Mouse (Mus musculus): ENCODE results near the gene Dscaml1. TPM values are rescaled to one million over a fixed set of nuclear protein-coding genes. Genes with fewer than 3 reads are reported as not detected.

Gene Dscaml1
- polyA plus RNA-seq, 1 experiment: 11.3 TPM

GRCm38 (mm10) chr9:45429392-45429791, 3.0 kb downstream of the Dscaml1 start:
- Histone ChIP-seq H3K27me3 (ENCODE audit: control insufficient read depth, insufficient read depth, low read length) (peaks cover 20% of the 10 kb centered on the region), H3K36me3 (ENCODE audit: control insufficient read depth, insufficient read depth, low read length) (no peaks in the 10 kb centered on the region), H3K4me1 (replicated peaks; ENCODE audit: control insufficient read depth, insufficient read depth, low read length) (no peaks in the 10 kb centered on the region), H3K27ac (ENCODE audit: control insufficient read depth, insufficient read depth, low read length) (no peak overlapping the region), H3K4me3 (ENCODE audit: control insufficient read depth, insufficient read depth, low read length) (no peak overlapping the region)
- WGBS: 29% methylated on average over 5 of the region's 5 CpGs
- TF ChIP-seq POLR2A (IDR thresholded peaks at IDR 0.05; ENCODE audit: control insufficient read depth, extremely low read depth, insufficient read depth, low read length, poor library complexity): no peak
- no peak for TF ChIP-seq CTCF (IDR thresholded peaks at IDR 0.05; ENCODE audit: borderline replicate concordance, control insufficient read depth, extremely low read depth, insufficient read depth, low read length, poor library complexity)
- no peak for DNase-seq

- H3K36me3 ChIP-seq (ENCODE audit: control insufficient read depth, insufficient read depth, low read length): no peaks in the 10 kb centered on the region
- DNase-seq: no peak
- H3K27me3 ChIP-seq (ENCODE audit: control insufficient read depth, insufficient read depth, low read length): peaks cover 20% of the 10 kb centered on the region
- no peak overlapping the region for H3K4me3 ChIP-seq (ENCODE audit: control insufficient read depth, insufficient read depth, low read length)
- no peak overlapping the region for H3K27ac ChIP-seq (ENCODE audit: control insufficient read depth, insufficient read depth, low read length)
- H3K4me1 ChIP-seq (replicated peaks; ENCODE audit: control insufficient read depth, insufficient read depth, low read length): no peaks in the 10 kb centered on the region
- TF ChIP-seq POLR2A (IDR thresholded peaks at IDR 0.05; ENCODE audit: control insufficient read depth, extremely low read depth, insufficient read depth, low read length, poor library complexity) (no peak), CTCF (IDR thresholded peaks at IDR 0.05; ENCODE audit: borderline replicate concordance, control insufficient read depth, extremely low read depth, insufficient read depth, low read length, poor library complexity) (no peak)
- WGBS: 7% methylated on average over 52 of the region's 54 CpGs
These were observed 3.7 kb downstream of the Dscaml1 start for GRCm38 (mm10) chr9:45429951-45430697.

DNA sequence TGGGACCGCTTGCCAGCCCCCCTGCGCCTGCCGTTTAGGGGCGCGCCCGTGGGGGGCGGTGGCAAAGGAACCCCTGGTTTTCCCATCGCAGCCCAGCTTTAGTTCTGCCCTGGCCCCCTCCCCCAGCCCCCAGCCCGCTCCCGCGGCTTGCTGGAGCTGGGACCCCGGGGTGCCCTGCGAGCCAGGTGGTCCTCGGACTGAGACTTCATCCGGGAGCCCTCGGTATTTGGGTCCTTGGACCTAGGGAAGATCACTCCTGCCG, 4.2 kb downstream of the Dscaml1 start:
- H3K27me3 ChIP-seq (ENCODE audit: control insufficient read depth, insufficient read depth, low read length): peaks cover 20% of the 10 kb centered on the region
- H3K4me1 ChIP-seq (replicated peaks; ENCODE audit: control insufficient read depth, insufficient read depth, low read length): no peaks in the 10 kb centered on the region
- H3K27ac ChIP-seq (ENCODE audit: control insufficient read depth, insufficient read depth, low read length): no peak overlapping the region
- H3K36me3 ChIP-seq (ENCODE audit: control insufficient read depth, insufficient read depth, low read length): no peaks in the 10 kb centered on the region
- 10% methylated on average over 17 of the region's 17 CpGs for WGBS
- no peak for DNase-seq
- TF ChIP-seq POLR2A (IDR thresholded peaks at IDR 0.05; ENCODE audit: control insufficient read depth, extremely low read depth, insufficient read depth, low read length, poor library complexity) (no peak), CTCF (IDR thresholded peaks at IDR 0.05; ENCODE audit: borderline replicate concordance, control insufficient read depth, extremely low read depth, insufficient read depth, low read length, poor library complexity) (no peak)
- H3K4me3 ChIP-seq (ENCODE audit: control insufficient read depth, insufficient read depth, low read length): no peak overlapping the region

DNA sequence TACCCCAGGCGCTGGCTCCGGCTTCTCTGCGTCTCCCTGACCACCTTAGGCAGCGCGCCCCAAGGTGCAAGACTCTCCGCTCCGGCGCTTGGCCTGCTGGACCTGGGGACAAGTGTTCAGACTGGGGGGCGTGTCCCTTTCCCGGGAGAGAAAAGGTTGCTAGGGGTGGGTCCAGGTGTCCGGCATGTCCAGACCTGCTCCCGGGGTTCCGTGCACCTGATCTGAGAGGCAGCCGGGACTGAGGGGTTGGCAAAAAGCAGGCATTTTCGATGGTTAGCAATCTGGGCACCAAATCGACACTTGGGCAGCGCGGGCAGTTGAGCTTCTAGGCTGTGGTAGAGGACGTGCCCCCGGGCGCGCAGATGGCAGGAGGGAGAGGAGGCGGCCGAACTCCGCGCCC, 4.7 kb downstream of the Dscaml1 start:
- Histone ChIP-seq H3K27me3 (ENCODE audit: control insufficient read depth, insufficient read depth, low read length) (peaks cover 20% of the 10 kb centered on the region), H3K27ac (ENCODE audit: control insufficient read depth, insufficient read depth, low read length) (no peak overlapping the region), H3K4me3 (ENCODE audit: control insufficient read depth, insufficient read depth, low read length) (no peak overlapping the region), H3K4me1 (replicated peaks; ENCODE audit: control insufficient read depth, insufficient read depth, low read length) (no peaks in the 10 kb centered on the region), H3K36me3 (ENCODE audit: control insufficient read depth, insufficient read depth, low read length) (no peaks in the 10 kb centered on the region)
- no peak for TF ChIP-seq POLR2A (IDR thresholded peaks at IDR 0.05; ENCODE audit: control insufficient read depth, extremely low read depth, insufficient read depth, low read length, poor library complexity)
- TF ChIP-seq CTCF (IDR thresholded peaks at IDR 0.05; ENCODE audit: borderline replicate concordance, control insufficient read depth, extremely low read depth, insufficient read depth, low read length, poor library complexity): no peak
- no peak for DNase-seq
- 12% methylated on average over 26 of the region's 26 CpGs for WGBS

DNA sequence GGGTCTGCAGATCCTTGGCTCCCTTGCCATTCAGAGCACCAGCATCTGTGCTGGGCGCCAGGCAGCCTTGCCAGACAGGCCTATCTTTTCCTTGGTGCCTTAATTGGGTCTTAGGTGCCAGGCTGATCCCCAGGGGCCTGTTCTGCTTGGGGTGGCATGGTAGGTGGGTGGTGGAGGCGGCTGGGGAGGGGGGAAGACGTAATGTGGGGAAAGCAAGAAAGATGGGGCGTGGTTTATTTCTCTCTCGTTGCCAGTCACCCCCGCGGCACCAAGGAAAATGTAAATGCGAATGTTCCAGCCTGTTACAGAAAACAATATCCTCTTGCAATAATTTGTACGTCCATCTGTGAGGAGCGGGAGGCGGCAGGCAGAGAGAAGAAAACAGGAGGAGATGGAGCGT, 6.2 kb downstream of the Dscaml1 start:
- no peak for TF ChIP-seq CTCF (IDR thresholded peaks at IDR 0.05; ENCODE audit: borderline replicate concordance, control insufficient read depth, extremely low read depth, insufficient read depth, low read length, poor library complexity)
- TF ChIP-seq POLR2A (IDR thresholded peaks at IDR 0.05; ENCODE audit: control insufficient read depth, extremely low read depth, insufficient read depth, low read length, poor library complexity): no peak
- Histone ChIP-seq H3K4me3 (ENCODE audit: control insufficient read depth, insufficient read depth, low read length) (no peak overlapping the region), H3K27ac (ENCODE audit: control insufficient read depth, insufficient read depth, low read length) (no peak overlapping the region), H3K4me1 (replicated peaks; ENCODE audit: control insufficient read depth, insufficient read depth, low read length) (no peaks in the 10 kb centered on the region), H3K27me3 (ENCODE audit: control insufficient read depth, insufficient read depth, low read length) (peaks cover 20% of the 10 kb centered on the region), H3K36me3 (ENCODE audit: control insufficient read depth, insufficient read depth, low read length) (no peaks in the 10 kb centered on the region)
- DNase-seq: no peak
- 93% methylated on average over 12 of the region's 12 CpGs for WGBS

GRCm38 (mm10) chr9:45433119-45433518, 6.7 kb downstream of the Dscaml1 start:
- no peak for DNase-seq
- Histone ChIP-seq H3K27me3 (ENCODE audit: control insufficient read depth, insufficient read depth, low read length) (peaks cover 20% of the 10 kb centered on the region), H3K36me3 (ENCODE audit: control insufficient read depth, insufficient read depth, low read length) (no peaks in the 10 kb centered on the region), H3K4me3 (ENCODE audit: control insufficient read depth, insufficient read depth, low read length) (no peak overlapping the region), H3K4me1 (replicated peaks; ENCODE audit: control insufficient read depth, insufficient read depth, low read length) (no peaks in the 10 kb centered on the region), H3K27ac (ENCODE audit: control insufficient read depth, insufficient read depth, low read length) (no peak overlapping the region)
- TF ChIP-seq POLR2A (IDR thresholded peaks at IDR 0.05; ENCODE audit: control insufficient read depth, extremely low read depth, insufficient read depth, low read length, poor library complexity): no peak
- TF ChIP-seq CTCF (IDR thresholded peaks at IDR 0.05; ENCODE audit: borderline replicate concordance, control insufficient read depth, extremely low read depth, insufficient read depth, low read length, poor library complexity): no peak
- WGBS: 93% methylated on average over 9 of the region's 9 CpGs

GRCm38 (mm10) chr9:45434171-45434570, 7.7 kb downstream of the Dscaml1 start:
- DNase-seq: no peak
- peaks cover 18% of the 10 kb centered on the region for H3K27me3 ChIP-seq (ENCODE audit: control insufficient read depth, insufficient read depth, low read length)
- 100% methylated on average over 2 of the region's 2 CpGs for WGBS

More at GRCm38 (mm10) chr9:45434171-45434570, 7.7 kb downstream of the Dscaml1 start:
- no peaks in the 10 kb centered on the region for H3K4me1 ChIP-seq (replicated peaks; ENCODE audit: control insufficient read depth, insufficient read depth, low read length)
- no peak overlapping the region for H3K27ac ChIP-seq (ENCODE audit: control insufficient read depth, insufficient read depth, low read length)
- no peak overlapping the region for H3K4me3 ChIP-seq (ENCODE audit: control insufficient read depth, insufficient read depth, low read length)
- TF ChIP-seq CTCF (IDR thresholded peaks at IDR 0.05; ENCODE audit: borderline replicate concordance, control insufficient read depth, extremely low read depth, insufficient read depth, low read length, poor library complexity) (no peak), POLR2A (IDR thresholded peaks at IDR 0.05; ENCODE audit: control insufficient read depth, extremely low read depth, insufficient read depth, low read length, poor library complexity) (no peak)
- no peaks in the 10 kb centered on the region for H3K36me3 ChIP-seq (ENCODE audit: control insufficient read depth, insufficient read depth, low read length)

Data from thymus, adult 2 months (tissue).